Mouse (Mus musculus): ENCODE results near the gene Zfp618.

The Zfp618 gene

GRCm38 (mm10) chr4:62999916-63000315, 34.5 kb downstream of the Zfp618 start:
- DNase-seq = no peak

- DNase-seq = no peak
Measured at GRCm38 (mm10) chr4:63000316-63001055, 35.1 kb downstream of the Zfp618 start.

- DNase-seq = no peak
Measured at GRCm38 (mm10) chr4:63002386-63002785, 37.0 kb downstream of the Zfp618 start.

GRCm38 (mm10) chr4:63004519-63004918, 39.1 kb downstream of the Zfp618 start:
- no peak for DNase-seq

- no peak for DNase-seq
Measured at GRCm38 (mm10) chr4:63005446-63006185, 40.2 kb downstream of the Zfp618 start.

GRCm38 (mm10) chr4:63006198-63007155, 41.1 kb downstream of the Zfp618 start:
- DNase-seq = no peak

GRCm38 (mm10) chr4:63008206-63008605, 42.8 kb downstream of the Zfp618 start:
- no peak for DNase-seq

GRCm38 (mm10) chr4:63008822-63009221, 43.4 kb downstream of the Zfp618 start:
- DNase-seq = no peak

- DNase-seq = no peak
Measured at GRCm38 (mm10) chr4:63009821-63010220, 44.4 kb downstream of the Zfp618 start.

GRCm38 (mm10) chr4:63010226-63010625, 44.9 kb downstream of the Zfp618 start:
- DNase-seq = no peak

GRCm38 (mm10) chr4:63018616-63019015, 53.2 kb downstream of the Zfp618 start:
- DNase-seq = no peak

- peak; percentile 23 for DNase-seq
Measured at GRCm38 (mm10) chr4:63019428-63019858, 54.1 kb downstream of the Zfp618 start.

GRCm38 (mm10) chr4:63021034-63021700, 55.8 kb downstream of the Zfp618 start:
- no peak for DNase-seq

- DNase-seq = no peak
Measured at GRCm38 (mm10) chr4:63023465-63023864, 58.1 kb downstream of the Zfp618 start.

GRCm38 (mm10) chr4:63024098-63024497, 58.7 kb downstream of the Zfp618 start:
- no peak for DNase-seq

GRCm38 (mm10) chr4:63024734-63025256, 59.4 kb downstream of the Zfp618 start:
- no peak for DNase-seq

- no peak for DNase-seq
Measured at GRCm38 (mm10) chr4:63025306-63025705, 59.9 kb downstream of the Zfp618 start.

GRCm38 (mm10) chr4:63026286-63026685, 60.9 kb downstream of the Zfp618 start:
- no peak for DNase-seq

GRCm38 (mm10) chr4:63027451-63027850, 62.1 kb downstream of the Zfp618 start:
- no peak for DNase-seq

- no peak for DNase-seq
Measured at GRCm38 (mm10) chr4:63030157-63030556, 64.8 kb downstream of the Zfp618 start.

GRCm38 (mm10) chr4:63031240-63031639, 65.9 kb downstream of the Zfp618 start:
- no peak for DNase-seq

- no peak for DNase-seq
Measured at GRCm38 (mm10) chr4:63032581-63033006, 67.2 kb downstream of the Zfp618 start.

All from liver (tissue).